ENCODE assay signal across 21 mouse cellular contexts in genomic region chr6:106915121-106915520, GRCm38 (mm10).
DNase-seq lines count a peak whose midpoint lies in the region; ATAC-seq and TF ChIP-seq lines count a peak whose summit lies in the region.
"Had no signal": no experiment of that assay in that cellular context is flagged by ENCODE, and none has a peak within 500 bp of the region (broad histone marks: within the 10 kb centered on the region; RNA-seq: fewer than 3 reads in every experiment).

No protein-coding gene starts in this region.

- no peaks in the 10 kb centered on the region for H3K27me3 ChIP-seq in forebrain, postnatal 0 days (ENCODE audit: insufficient read depth, low read length)
- no peaks in the 10 kb centered on the region for H3K27me3 ChIP-seq in forebrain, embryonic 13.5 days
- H3K27me3 ChIP-seq: embryonic facial prominence, embryonic 13.5 days; embryonic facial prominence, embryonic 15.5 days; forebrain, embryonic 15.5 days had no signal

- no peak for ATAC-seq in forebrain, postnatal 0 days
- no peak for ATAC-seq in forebrain, embryonic 13.5 days
- ATAC-seq: activated CD4-positive, CD25-positive, alpha-beta regulatory T cell, adult 4 months; forebrain, embryonic 15.5 days had no signal

- no peaks in the 10 kb centered on the region for H3K4me1 ChIP-seq in forebrain, postnatal 0 days (ENCODE audit: insufficient read depth)
- no peaks in the 10 kb centered on the region for H3K4me1 ChIP-seq in forebrain, embryonic 13.5 days
- H3K4me1 ChIP-seq: embryonic facial prominence, embryonic 13.5 days; embryonic facial prominence, embryonic 15.5 days; forebrain, embryonic 10.5 days; forebrain, embryonic 15.5 days had no signal

- DNase-seq in forebrain, postnatal 0 days, result peak; percentile 47
- DNase-seq in layer of hippocampus, adult 9-11 months, result peak; percentile 39
- DNase-seq in layer of hippocampus, postnatal 36 days, result no peak
- DNase-seq in T-cell, adult 2 months (ENCODE audit: low spot score), result no peak
- DNase-seq: adrenal gland, adult 8-10 months; adrenal gland, postnatal 14 days; adrenal gland, postnatal 36 days; cerebellum, adult 11 months; cerebellum, adult 18-20 months; cerebellum, adult 8-10 months; cerebellum, adult 9-11 months; cerebellum, postnatal 14 days; cerebellum, postnatal 36 days; embryo, embryonic 11 days had no signal

- no peak overlapping the region for H3K4me2 ChIP-seq in forebrain, postnatal 0 days (ENCODE audit: low read depth)
- no peak overlapping the region for H3K4me2 ChIP-seq in forebrain, embryonic 13.5 days
- H3K4me2 ChIP-seq: embryonic facial prominence, embryonic 13.5 days; embryonic facial prominence, embryonic 15.5 days; forebrain, embryonic 15.5 days had no signal

- H3K9me3 ChIP-seq in forebrain, postnatal 0 days (ENCODE audit: low read length), result no peaks in the 10 kb centered on the region
- no peaks in the 10 kb centered on the region for H3K9me3 ChIP-seq in forebrain, embryonic 13.5 days (replicated peaks)
- H3K9me3 ChIP-seq: embryonic facial prominence, embryonic 13.5 days; embryonic facial prominence, embryonic 15.5 days; forebrain, embryonic 10.5 days; forebrain, embryonic 15.5 days had no signal

- 44% methylated on average over 2 of the region's 2 CpGs for WGBS in forebrain, postnatal 0 days
- 86% methylated on average over 2 of the region's 2 CpGs for WGBS in forebrain, embryonic 13.5 days

- no peaks in the 10 kb centered on the region for H3K36me3 ChIP-seq in forebrain, postnatal 0 days (ENCODE audit: insufficient read depth)
- H3K36me3 ChIP-seq in forebrain, embryonic 13.5 days (ENCODE audit: poor library complexity, severe bottlenecking), result no peaks in the 10 kb centered on the region
- H3K36me3 ChIP-seq: embryonic facial prominence, embryonic 13.5 days; embryonic facial prominence, embryonic 15.5 days; forebrain, embryonic 10.5 days; forebrain, embryonic 15.5 days had no signal

- no peak overlapping the region for H3K27ac ChIP-seq in forebrain, postnatal 0 days (ENCODE audit: low read depth, low read length)
- H3K27ac ChIP-seq in forebrain, embryonic 13.5 days, result no peak overlapping the region
- H3K27ac ChIP-seq: embryonic facial prominence, embryonic 13.5 days; embryonic facial prominence, embryonic 15.5 days; forebrain, embryonic 10.5 days; forebrain, embryonic 15.5 days had no signal

- H3K9ac ChIP-seq in forebrain, postnatal 0 days, result no peak overlapping the region
- H3K9ac ChIP-seq in forebrain, embryonic 13.5 days, result no peak overlapping the region
- H3K9ac ChIP-seq: embryonic facial prominence, embryonic 13.5 days; embryonic facial prominence, embryonic 15.5 days; forebrain, embryonic 15.5 days had no signal

- TF ChIP-seq CTCF in forebrain, postnatal 0 days (IDR thresholded peaks at IDR 0.05; ENCODE audit: low read depth), result no peak

- no peak overlapping the region for H3K4me3 ChIP-seq in forebrain, postnatal 0 days (ENCODE audit: low read depth, low read length)
- no peak overlapping the region for H3K4me3 ChIP-seq in forebrain, embryonic 13.5 days
- H3K4me3 ChIP-seq: embryonic facial prominence, embryonic 13.5 days; embryonic facial prominence, embryonic 15.5 days; erythroblast, embryonic 14.5 days; forebrain, embryonic 10.5 days; forebrain, embryonic 15.5 days had no signal

Comparison
In these comparisons a context has a peak if more than half of its experiments do, and no peak if none do; other contexts are left out.
1. DNase-seq: peak in forebrain, postnatal 0 days (single experiment) and layer of hippocampus, adult 9-11 months (single experiment); none in layer of hippocampus, postnatal 36 days (0 of 2) and T-cell, adult 2 months (single experiment).